Mouse (Mus musculus): ENCODE measurements at regions not wholly inside any gene's neighbourhood (a gene's known extent, or its start where the extent isn't known, plus 50 kb on each side); places are given as distances from the start of the nearest gene placed in this dataset.

GRCm38 (mm10) chr17:50448693-50449092 is 60.5 kb upstream of the Plcl2 start:
- no peak for TF ChIP-seq CTCF (IDR thresholded peaks at IDR 0.05; ENCODE audit: low read depth)
- no peak for TF ChIP-seq EP300 (IDR thresholded peaks at IDR 0.05; ENCODE audit: low read depth)
